Mouse (Mus musculus): ENCODE measurements around the gene Nrp1.

- TF ChIP-seq CTCF (conservative IDR thresholded peaks at IDR 0.05 in 1 of 2, IDR thresholded peaks at IDR 0.05 in 1 of 2; ENCODE audit: low read depth in 2 of 2, low read length in 2 of 2) (no peak), ZNF384 (IDR thresholded peaks at IDR 0.05; ENCODE audit: low read depth, low read length) (no peak), ETS1 (conservative IDR thresholded peaks at IDR 0.05; ENCODE audit: low read depth, low read length) (no peak), ZC3H11A (IDR thresholded peaks at IDR 0.05; ENCODE audit: low read depth, low read length) (no peak), E2F4 (IDR thresholded peaks at IDR 0.05; ENCODE audit: insufficient replicate concordance, low read depth, low read length) (no peak), MEF2A (IDR thresholded peaks at IDR 0.05; ENCODE audit: borderline replicate concordance, low read depth, low read length) (no peak), POLR2A (IDR thresholded peaks at IDR 0.05; ENCODE audit: low read depth, low read length) (no peak), TBP (conservative IDR thresholded peaks at IDR 0.05; ENCODE audit: low read depth, low read length) (no peak), JUN (IDR thresholded peaks at IDR 0.05; ENCODE audit: insufficient read depth, low read depth, low read length) (no peak), HCFC1 (IDR thresholded peaks at IDR 0.05; ENCODE audit: low read depth, low read length) (no peak), MAX (IDR thresholded peaks at IDR 0.05; ENCODE audit: low read length) (no peak), USF2 (conservative IDR thresholded peaks at IDR 0.05; ENCODE audit: low read depth, low read length) (no peak), MAZ (IDR thresholded peaks at IDR 0.05; ENCODE audit: low read depth, low read length) (no peak), EP300 (IDR thresholded peaks at IDR 0.05; ENCODE audit: low read length) (no peak)
Measured at GRCm38 (mm10) chr8:128511732-128512131, 153.3 kb downstream of the Nrp1 start.

Data from CH12.LX (cell line).